Mouse (Mus musculus) mature B cell (primary cell): ENCODE data around the gene 1700003E16Rik.

Experiments
- in situ Hi-C: fragments of 300-500 bp; cut with MboI; formaldehyde crosslinking; loops from 2 replicates; pipeline ENCODE4 v1.14.3; 2019

1700003E16Rik gene

GRCm38 (mm10) chr6:83205851-83206250 lies 49.6 kb downstream of the 1700003E16Rik start:
- in situ Hi-C loops: no loop called here

GRCm38 (mm10) chr6:83206321-83206720 lies 50.1 kb downstream of the 1700003E16Rik start:
- in situ Hi-C loops: no loop called here

GRCm38 (mm10) chr6:83207361-83208049 lies 51.3 kb downstream of the 1700003E16Rik start:
- in situ Hi-C loops: no loop called here

DNA sequence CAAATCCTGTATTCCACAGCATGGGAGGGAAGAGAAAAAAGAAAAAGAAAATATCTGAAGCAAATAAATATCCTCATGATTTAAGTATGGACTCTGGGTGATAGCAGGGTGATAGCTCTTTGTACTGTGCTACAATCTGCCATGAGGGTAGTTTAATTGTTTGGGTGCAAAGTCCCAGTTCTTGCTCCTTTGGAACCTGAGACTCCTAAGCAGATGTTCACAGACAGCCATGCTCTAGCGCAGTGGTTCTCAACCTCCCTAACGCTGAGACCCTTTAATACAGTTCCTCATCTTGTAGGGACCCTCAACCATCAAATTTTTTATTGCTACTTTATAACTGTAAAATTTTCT lies 51.8 kb downstream of the 1700003E16Rik start:
- in situ Hi-C loops: no loop called here

- in situ Hi-C loops: no loop called here
These were observed 54.3 kb downstream of the 1700003E16Rik start for GRCm38 (mm10) chr6:83210495-83210894.

- in situ Hi-C loops: no loop called here
These were observed 55.3 kb downstream of the 1700003E16Rik start for GRCm38 (mm10) chr6:83211526-83211925.
